8 mouse cellular contexts compared by ENCODE assay signal in the genomic region with DNA sequence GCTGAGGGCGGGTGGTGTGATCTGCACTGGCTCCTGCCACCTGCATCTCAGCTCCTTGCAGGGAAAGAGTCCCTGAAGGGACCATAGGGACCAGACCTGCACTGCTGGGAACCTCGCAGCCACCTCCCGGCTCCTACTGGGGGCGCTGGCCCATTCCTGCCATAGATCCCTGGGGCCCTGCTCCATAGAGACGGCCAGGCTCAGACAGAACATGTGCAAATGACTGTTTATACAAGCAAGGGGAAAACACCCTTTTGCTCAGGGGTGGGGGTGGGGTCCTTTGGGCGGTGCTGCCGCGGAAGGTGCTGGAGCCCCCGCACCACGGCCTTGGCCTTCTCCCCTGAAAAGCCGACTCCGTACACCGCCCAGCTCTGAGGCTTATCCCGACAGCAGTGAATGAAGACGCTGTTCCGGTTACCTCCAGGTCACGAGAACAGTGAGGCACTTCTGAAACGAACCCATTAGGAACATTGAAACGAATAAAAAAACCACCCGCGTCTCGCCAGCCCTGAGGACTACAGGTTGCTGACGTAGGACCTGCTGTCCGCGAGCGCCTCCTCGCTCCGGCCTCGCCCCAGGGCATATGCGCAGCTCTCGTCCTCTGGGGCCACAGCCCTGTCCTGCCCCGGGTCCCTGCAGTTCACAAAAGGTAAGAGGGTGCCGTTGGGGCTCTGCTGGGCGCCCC. TPM values are rescaled to one million over a fixed set of nuclear protein-coding genes. Genes with fewer than 3 reads are reported as not detected.
DNase-seq lines count a peak whose midpoint lies in the region; ATAC-seq lines count a peak whose summit lies in the region.

No protein-coding gene starts in this region.

- H3K4me3 ChIP-seq in forebrain, embryonic 14.5 days (ENCODE audit: low read depth, low read length), result peak overlapping the region; percentile 29
- peak overlapping the region; percentile 53 for H3K4me3 ChIP-seq in kidney, embryonic 16.5 days (ENCODE audit: low read length)
- peak overlapping the region; percentile 48 for H3K4me3 ChIP-seq in stomach, embryonic 16.5 days (replicated peaks; ENCODE audit: low read length)

- H3K36me3 ChIP-seq in forebrain, embryonic 14.5 days (ENCODE audit: control insufficient read depth, insufficient read depth, low read length), result no peaks in the 10 kb centered on the region
- H3K36me3 ChIP-seq in kidney, embryonic 16.5 days (ENCODE audit: insufficient read depth, low read length), result no peaks in the 10 kb centered on the region
- no peaks in the 10 kb centered on the region for H3K36me3 ChIP-seq in stomach, embryonic 16.5 days (ENCODE audit: control insufficient read depth, insufficient read depth, low read length)

- no peaks in the 10 kb centered on the region for H3K9me3 ChIP-seq in forebrain, embryonic 14.5 days (replicated peaks; ENCODE audit: control insufficient read depth, low read length)
- no peaks in the 10 kb centered on the region for H3K9me3 ChIP-seq in kidney, embryonic 16.5 days (ENCODE audit: low read length)
- no peaks in the 10 kb centered on the region for H3K9me3 ChIP-seq in stomach, embryonic 16.5 days (replicated peaks; ENCODE audit: control insufficient read depth, low read length)

- peak overlapping the region; percentile 57 for H3K9ac ChIP-seq in forebrain, embryonic 14.5 days (ENCODE audit: low read length)
- peak overlapping the region; percentile 61 for H3K9ac ChIP-seq in kidney, embryonic 16.5 days (replicated peaks; ENCODE audit: low read length)
- peak overlapping the region; percentile 63 for H3K9ac ChIP-seq in stomach, embryonic 16.5 days (ENCODE audit: low read length)

- H3K4me1 ChIP-seq in forebrain, embryonic 14.5 days (ENCODE audit: control insufficient read depth, insufficient read depth, low read length), result peaks cover 18% of the 10 kb centered on the region
- 0 out of 2 replicates have a peak, but pooled peaks cover 11% of the 10 kb centered on the region for H3K4me1 ChIP-seq in kidney, embryonic 16.5 days (ENCODE audit: insufficient read depth, low read length)
- peaks cover 11% of the 10 kb centered on the region; the same call in 1 of the 2 replicates for H3K4me1 ChIP-seq in stomach, embryonic 16.5 days (ENCODE audit: control insufficient read depth, insufficient read depth, low read length)

- peak; percentile 77 for ATAC-seq in forebrain, embryonic 14.5 days
- ATAC-seq in kidney, embryonic 16.5 days (ENCODE audit: low FRiP score, low TSS enrichment), result peak; percentile 85
- peak; percentile 69 for ATAC-seq in stomach, embryonic 16.5 days (ENCODE audit: insufficient read depth, low FRiP score)

- DNase-seq in urinary bladder, postnatal 14 days (ENCODE audit: low spot score), result peak; percentile 30
- no peak for DNase-seq in urinary bladder, postnatal 10 days (ENCODE audit: low spot score)
- DNase-seq in forebrain, embryonic 14.5 days (ENCODE audit: low spot score), result peak; percentile 49
- peak; percentile 18 for DNase-seq in lung, postnatal 14 days
- DNase-seq in right cerebral cortex, adult 18-20 months, result no peak
- no peak for DNase-seq in frontal cortex, adult 2 months (ENCODE audit: extremely low spot score in 1 of 2, low spot score in 1 of 2)

- H3K27me3 ChIP-seq in forebrain, embryonic 14.5 days (replicated peaks; ENCODE audit: control insufficient read depth, insufficient read depth, low read length), result no peaks in the 10 kb centered on the region; the same call in 1 of the 2 replicates
- H3K27me3 ChIP-seq in kidney, embryonic 16.5 days (ENCODE audit: insufficient read depth, low read length), result peaks cover 7% of the 10 kb centered on the region; the same call in 1 of the 2 replicates
- no peaks in the 10 kb centered on the region for H3K27me3 ChIP-seq in stomach, embryonic 16.5 days (ENCODE audit: control insufficient read depth, insufficient read depth, low read length)

- H3K27ac ChIP-seq in forebrain, embryonic 14.5 days (ENCODE audit: low read depth, low read length), result no peak overlapping the region
- no peak overlapping the region for H3K27ac ChIP-seq in kidney, embryonic 16.5 days (ENCODE audit: low read length)
- no peak overlapping the region; the same call in 1 of the 2 replicates for H3K27ac ChIP-seq in stomach, embryonic 16.5 days (ENCODE audit: low read length)

- peak overlapping the region; percentile 58 for H3K4me2 ChIP-seq in forebrain, embryonic 14.5 days (ENCODE audit: low read length)
- H3K4me2 ChIP-seq in kidney, embryonic 16.5 days (replicated peaks; ENCODE audit: low read depth, low read length), result peak overlapping the region; percentile 78
- H3K4me2 ChIP-seq in stomach, embryonic 16.5 days (ENCODE audit: low read depth, low read length), result peak overlapping the region; percentile 76

- WGBS in forebrain, embryonic 14.5 days, result under 1% methylated on average over 34 of the region's 34 CpGs
- WGBS in kidney, embryonic 16.5 days, result 4% methylated on average over 34 of the region's 34 CpGs
- 5% methylated on average over 34 of the region's 34 CpGs for WGBS in stomach, embryonic 16.5 days

RNA-seq across cellular contexts. Expression of gene Ankrd26, which starts 31.5 kb away (rescaled TPM):
- 12.9 and 17.3 TPM in 2 replicates for polyA plus RNA-seq in forebrain, embryonic 14.5 days (2014; fragmentation: Nextera tagmentation; extraction: Ambion mirVana)
- 15.7 and 16.1 TPM in 2 replicates for polyA plus RNA-seq in kidney, embryonic 16.5 days (2015; fragmentation: Nextera tagmentation; extraction: Ambion mirVana)
- polyA plus RNA-seq in stomach, embryonic 16.5 days (2015; fragmentation: Nextera tagmentation; extraction: Ambion mirVana), result 10.4 and 10.8 TPM in 2 replicates
- 10.1 and 11.5 TPM in 2 replicates for polyA plus RNA-seq in frontal cortex, adult 2 months (2012; rRNA removed)

Comparison
In these comparisons a context has a peak if more than half of its experiments do, and no peak if none do; other contexts are left out.
1. DNase-seq: peak in urinary bladder, postnatal 14 days (single experiment), forebrain, embryonic 14.5 days (single experiment) and lung, postnatal 14 days (single experiment); none in urinary bladder, postnatal 10 days (single experiment), right cerebral cortex, adult 18-20 months (single experiment) and frontal cortex, adult 2 months (0 of 2).
2. Peak in every context shown above with its lines, with median percentiles within 50 percentile points of each other: ATAC-seq, H3K4me2 ChIP-seq, H3K4me3 ChIP-seq and H3K9ac ChIP-seq.